Mouse (Mus musculus) cerebellum, adult 9-10 months (tissue): ENCODE results near the gene Dpagt1.
"Not testable (repeated sequence)": the region's sequence is repeated elsewhere in the genome, so short reads cannot be mapped to it uniquely, and the experiment has no call there.

Source experiments
- DNase-seq: peaks from one replicate; pipeline ENCODE4 v3.0.0; 2022

Dpagt1 gene

GRCm38 (mm10) chr9:44325768-44326370, at the start of gene Dpagt1:
Gene Dpagt1 (plus strand): TSS chr9:44326019.
- no peak for DNase-seq

- no peak for DNase-seq
Measured at GRCm38 (mm10) chr9:44283183-44283582, 42.6 kb upstream of the Dpagt1 start.

GRCm38 (mm10) chr9:44286256-44286850, 39.5 kb upstream of the Dpagt1 start:
- no peak for DNase-seq

- DNase-seq: no peak
Measured at GRCm38 (mm10) chr9:44287003-44287400, 38.8 kb upstream of the Dpagt1 start.

- DNase-seq: no peak
Measured at GRCm38 (mm10) chr9:44287401-44288075, 38.3 kb upstream of the Dpagt1 start.

GRCm38 (mm10) chr9:44288076-44288958, 37.5 kb upstream of the Dpagt1 start, which contains the start of gene Abcg4:
Gene Abcg4 (minus strand): TSS chr9:44288615.
- DNase-seq: peak; percentile 69

- peak; percentile 57 for DNase-seq
Measured at GRCm38 (mm10) chr9:44288959-44289291, 36.9 kb upstream of the Dpagt1 start.

GRCm38 (mm10) chr9:44292490-44292889, 33.3 kb upstream of the Dpagt1 start:
- peak; percentile 68 for DNase-seq

- not testable (repeated sequence) for DNase-seq
Measured at GRCm38 (mm10) chr9:44300001-44300400, 25.8 kb upstream of the Dpagt1 start.

- DNase-seq: peak; percentile 98
Measured at GRCm38 (mm10) chr9:44305466-44306079, 20.2 kb upstream of the Dpagt1 start, which contains the start of gene Hinfp. Gene Hinfp (minus strand): TSS chr9:44305671.

GRCm38 (mm10) chr9:44306532-44306931, 19.3 kb upstream of the Dpagt1 start:
- no peak for DNase-seq

GRCm38 (mm10) chr9:44307248-44307647, 18.6 kb upstream of the Dpagt1 start:
- DNase-seq: no peak

GRCm38 (mm10) chr9:44309756-44310155, 16.1 kb upstream of the Dpagt1 start:
- no peak for DNase-seq

GRCm38 (mm10) chr9:44310750-44311135, 15.1 kb upstream of the Dpagt1 start:
- no peak for DNase-seq

- DNase-seq: no peak
Measured at GRCm38 (mm10) chr9:44311136-44312134, 14.4 kb upstream of the Dpagt1 start.

- DNase-seq: peak; percentile 67
Measured at GRCm38 (mm10) chr9:44313476-44314256, 12.2 kb upstream of the Dpagt1 start.

GRCm38 (mm10) chr9:44314257-44314547, 11.6 kb upstream of the Dpagt1 start:
- DNase-seq: no peak

- DNase-seq: peak; percentile 40
Measured at GRCm38 (mm10) chr9:44314910-44315309, 10.9 kb upstream of the Dpagt1 start.

GRCm38 (mm10) chr9:44317452-44317851, 8.4 kb upstream of the Dpagt1 start:
- DNase-seq: peak; percentile 52

- DNase-seq: peak; percentile 41
Measured at GRCm38 (mm10) chr9:44318076-44318825, 7.6 kb upstream of the Dpagt1 start.
